In the genomic region with DNA sequence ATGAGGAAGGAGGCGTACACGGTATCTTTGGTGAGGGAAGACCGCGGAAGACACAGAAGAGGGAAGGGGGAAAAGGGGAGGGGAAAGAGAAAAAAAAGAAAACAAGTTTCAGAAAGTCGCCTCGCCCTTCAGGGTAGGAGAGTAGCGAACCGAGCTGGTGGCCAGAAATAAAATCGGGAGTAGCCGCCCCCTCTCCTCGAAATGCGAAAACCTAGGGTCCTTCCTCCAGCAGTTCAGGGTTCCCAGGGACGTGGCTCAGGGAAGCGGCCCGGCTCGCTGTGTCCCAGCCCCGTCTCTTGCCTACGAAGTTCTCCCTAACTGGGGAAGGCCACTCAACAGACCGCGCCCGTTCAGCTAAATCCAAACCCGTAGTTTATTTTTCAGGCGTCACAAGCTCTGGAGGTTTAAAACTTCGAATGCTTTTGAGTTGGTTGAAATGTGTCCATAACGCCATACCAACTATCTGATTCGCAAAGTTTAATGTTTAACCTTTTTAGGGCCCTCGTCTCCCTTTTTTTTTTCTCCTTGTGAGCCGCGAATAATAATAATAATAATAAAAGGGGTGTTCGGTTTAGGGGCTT, we compare ENCODE assay signal across 8 mouse cellular contexts. TPM values are rescaled to one million over a fixed set of nuclear protein-coding genes. Genes with fewer than 3 reads are reported as not detected.
DNase-seq lines count a peak whose midpoint lies in the region; ATAC-seq and TF ChIP-seq lines count a peak whose summit lies in the region.

No protein-coding gene starts in this region.

- peak; percentile 65 for DNase-seq in adrenal gland, adult 2 months
- no peak for DNase-seq in adrenal gland, adult 8-10 months
- no peak for DNase-seq in ES-E14 (ENCODE audit: low read depth, low spot score)
- DNase-seq in heart, postnatal 4 days: peak; percentile 44
- DNase-seq in limb, embryonic 11.5 days (ENCODE audit: low spot score): no peak
- DNase-seq in frontal cortex, postnatal 10 days (ENCODE audit: low spot score in 2 of 2): no peak

- in situ Hi-C loops in ES-E14 (cut with MboI; ENCODE audit: low sequenced_read_pairs in 2 of 2, unreplicated experiment in 2 of 2): no loop called here

- no peak overlapping the region for H3K27ac ChIP-seq in ES-E14 (ENCODE audit: insufficient read depth, low read depth, low read length, poor library complexity, severe bottlenecking)
- peak overlapping the region; percentile 100 for H3K27ac ChIP-seq in embryonic facial prominence, embryonic 15.5 days (replicated peaks)
- peak overlapping the region; percentile 100 for H3K27ac ChIP-seq in limb, embryonic 11.5 days (replicated peaks; ENCODE audit: low read depth, low read length)
- H3K27ac ChIP-seq in midbrain, embryonic 13.5 days: peak overlapping the region; percentile 100

- under 1% methylated on average over 30 of the region's 30 CpGs for WGBS in embryonic facial prominence, embryonic 15.5 days
- WGBS in limb, embryonic 11.5 days: under 1% methylated on average over 30 of the region's 30 CpGs
- WGBS in midbrain, embryonic 13.5 days: under 1% methylated on average over 30 of the region's 30 CpGs

- H3K9ac ChIP-seq in ES-E14 (ENCODE audit: insufficient read depth, low read depth, low read length, poor library complexity, severe bottlenecking): peak overlapping the region; percentile 15; the same call in 1 of the 2 replicates
- peak overlapping the region; percentile 100 for H3K9ac ChIP-seq in embryonic facial prominence, embryonic 15.5 days
- H3K9ac ChIP-seq in limb, embryonic 11.5 days (ENCODE audit: low read length): peak overlapping the region; percentile 100
- H3K9ac ChIP-seq in midbrain, embryonic 13.5 days (replicated peaks): peak overlapping the region; percentile 100

- peak overlapping the region; percentile 53 to 69 for H3K4me3 ChIP-seq in ES-E14 (ENCODE audit: insufficient read depth in 1 of 2, low read depth in 1 of 2, low read length in 2 of 2, poor library complexity in 1 of 2, severe bottlenecking in 1 of 2)
- H3K4me3 ChIP-seq in embryonic facial prominence, embryonic 15.5 days (replicated peaks): peak overlapping the region; percentile 91
- H3K4me3 ChIP-seq in limb, embryonic 11.5 days (ENCODE audit: low read depth, low read length): peak overlapping the region; percentile 93
- peak overlapping the region; percentile 100 for H3K4me3 ChIP-seq in midbrain, embryonic 13.5 days (replicated peaks)

- no peak for ATAC-seq in embryonic facial prominence, embryonic 15.5 days (ENCODE audit: insufficient number of reproducible peaks, low FRiP score, low TSS enrichment, low read depth)
- no peak for ATAC-seq in limb, embryonic 11.5 days (ENCODE audit: insufficient number of reproducible peaks, low FRiP score, low TSS enrichment, low read depth)
- ATAC-seq in midbrain, embryonic 13.5 days: no peak

- H3K4me1 ChIP-seq in ES-E14 (ENCODE audit: control insufficient read depth in 2 of 2, insufficient read depth in 2 of 2, low read length in 2 of 2, poor library complexity in 1 of 2): peaks cover 3 to 37% of the 10 kb centered on the region in 2 experiments; a peak in 3 of 4 replicates
- H3K4me1 ChIP-seq in embryonic facial prominence, embryonic 15.5 days: peaks cover 31% of the 10 kb centered on the region
- peaks cover 30% of the 10 kb centered on the region for H3K4me1 ChIP-seq in limb, embryonic 11.5 days (ENCODE audit: control insufficient read depth, insufficient read depth, low read length)
- H3K4me1 ChIP-seq in midbrain, embryonic 13.5 days (replicated peaks): peaks cover 29% of the 10 kb centered on the region

- no peaks in the 10 kb centered on the region for H3K36me3 ChIP-seq in ES-E14 (ENCODE audit: control insufficient read depth, insufficient read depth, low read length, poor library complexity, severe bottlenecking)
- H3K36me3 ChIP-seq in embryonic facial prominence, embryonic 15.5 days: no peaks in the 10 kb centered on the region
- no peaks in the 10 kb centered on the region for H3K36me3 ChIP-seq in limb, embryonic 11.5 days (ENCODE audit: control insufficient read depth, insufficient read depth, low read length)
- peaks cover 6% of the 10 kb centered on the region; the same call in 1 of the 2 replicates for H3K36me3 ChIP-seq in midbrain, embryonic 13.5 days

- peak overlapping the region; percentile 73 for H3K4me2 ChIP-seq in embryonic facial prominence, embryonic 15.5 days (replicated peaks)
- H3K4me2 ChIP-seq in limb, embryonic 11.5 days (ENCODE audit: low read depth, severe bottlenecking): peak overlapping the region; percentile 97
- H3K4me2 ChIP-seq in midbrain, embryonic 13.5 days (replicated peaks): peak overlapping the region; percentile 99

- H3K27me3 ChIP-seq in embryonic facial prominence, embryonic 15.5 days: no peaks in the 10 kb centered on the region
- no peaks in the 10 kb centered on the region for H3K27me3 ChIP-seq in limb, embryonic 11.5 days (ENCODE audit: control insufficient read depth, insufficient read depth, low read length)
- no peaks in the 10 kb centered on the region for H3K27me3 ChIP-seq in midbrain, embryonic 13.5 days

- no peaks in the 10 kb centered on the region for H3K9me3 ChIP-seq in ES-E14 (ENCODE audit: control insufficient read depth, insufficient read depth, low read depth, low read length)
- no peaks in the 10 kb centered on the region for H3K9me3 ChIP-seq in embryonic facial prominence, embryonic 15.5 days (replicated peaks)
- H3K9me3 ChIP-seq in limb, embryonic 11.5 days (ENCODE audit: control insufficient read depth, low read length): no peaks in the 10 kb centered on the region
- no peaks in the 10 kb centered on the region for H3K9me3 ChIP-seq in midbrain, embryonic 13.5 days

TF ChIP-seq in ES-E14, 5 proteins besides CTCF, POLR2A, EP300 and RAD21:
- no peak for TF ChIP-seq CHD2 (IDR thresholded peaks at IDR 0.05; ENCODE audit: low read depth, low read length)
- no peak for TF ChIP-seq ZNF384 (IDR thresholded peaks at IDR 0.05; ENCODE audit: low read depth, low read length)
- TF ChIP-seq HCFC1 (IDR thresholded peaks at IDR 0.05; ENCODE audit: borderline replicate concordance, insufficient read depth, low read length): no peak
- no peak for TF ChIP-seq MAFK (IDR thresholded peaks at IDR 0.05; ENCODE audit: insufficient read depth, low read depth, low read length)
- no peak for TF ChIP-seq ZC3H11A (IDR thresholded peaks at IDR 0.05; ENCODE audit: borderline replicate concordance, low read depth, low read length)

RNA-seq across cellular contexts. Expression of a gene that starts 2.0 kb away (rescaled TPM):
- 10 to 100 TPM; 58.6 to 72.1 TPM for total RNA-seq in adrenal gland, adult 2 months (2021)
- 91.5 and 110 TPM in 2 replicates for polyA plus RNA-seq in adrenal gland, adult 2 months (2012; rRNA removed)
- 100 to 1,000 TPM in 1 of 4 experiments, 10 to 100 TPM in 3; 75.1 to 117 (median 96.9) TPM for total RNA-seq in adrenal gland, adult 8-10 months (2022)
- total RNA-seq in ES-E14 (2012; rRNA removed): 12.9 and 20.7 TPM in 2 replicates
- polyA plus RNA-seq in embryonic facial prominence, embryonic 15.5 days (2015; fragmentation: Nextera tagmentation; extraction: Ambion mirVana): 39.1 and 43.4 TPM in 2 replicates
- 100 to 1,000 TPM; 113 TPM for total RNA-seq in heart, postnatal 4 days (2021)
- 42.2 and 43.3 TPM in 2 replicates for polyA plus RNA-seq in limb, embryonic 11.5 days (2014; fragmentation: Nextera tagmentation; extraction: Ambion mirVana)
- polyA plus RNA-seq in midbrain, embryonic 13.5 days (2015; fragmentation: Nextera tagmentation; extraction: Ambion mirVana): 30.5 and 40.7 TPM in 2 replicates

Comparison
In these comparisons a context has a peak if more than half of its experiments do, and no peak if none do; other contexts are left out.
1. DNase-seq: peak in adrenal gland, adult 2 months (single experiment) and heart, postnatal 4 days (single experiment); none in adrenal gland, adult 8-10 months (single experiment), ES-E14 (single experiment), limb, embryonic 11.5 days (single experiment) and frontal cortex, postnatal 10 days (0 of 2).
2. H3K9ac ChIP-seq: peak in every context shown above with its lines; median percentile 100 in embryonic facial prominence, embryonic 15.5 days; 100 in limb, embryonic 11.5 days; 100 in midbrain, embryonic 13.5 days; 15 in ES-E14.
3. Peak in every context shown above with its lines, with median percentiles within 50 percentile points of each other: H3K4me3 ChIP-seq and H3K4me2 ChIP-seq.